Comparison of ENCODE assay signal across 15 mouse cellular contexts in the genomic region with DNA sequence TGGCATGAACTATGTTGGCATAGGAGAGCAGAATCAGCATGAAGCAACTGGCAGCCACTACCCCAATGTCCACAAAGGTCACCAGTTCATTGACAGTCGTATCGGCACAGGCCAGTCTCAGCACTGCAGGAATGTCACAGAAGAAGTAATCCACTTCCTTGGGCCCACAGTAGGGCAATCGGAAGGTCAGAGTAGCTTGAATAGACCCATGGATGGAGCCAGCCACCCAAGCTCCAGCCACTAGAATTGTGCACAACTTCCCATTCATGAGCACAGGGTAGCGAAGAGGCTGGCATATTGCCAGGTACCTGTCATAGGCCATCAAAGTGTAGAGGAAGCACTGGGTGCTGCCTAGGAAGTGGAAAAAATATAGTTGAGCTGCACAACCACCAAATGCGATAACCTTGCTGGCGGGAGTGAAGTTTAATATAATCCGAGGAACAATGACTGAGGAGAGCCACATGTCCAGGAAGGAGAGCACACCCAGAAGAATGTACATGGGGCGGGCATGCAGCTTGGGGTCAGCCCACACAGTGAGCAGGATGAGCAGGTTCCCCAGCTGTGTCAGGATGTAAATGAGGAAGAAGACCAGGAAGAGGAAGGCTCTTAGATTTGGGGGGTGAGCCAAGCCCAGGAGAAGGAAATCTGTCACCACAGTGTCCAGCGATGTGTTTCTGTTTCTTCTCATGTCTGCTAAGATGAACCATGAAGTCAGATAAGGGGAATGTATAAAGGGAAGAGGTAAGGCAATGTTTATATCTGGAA. TPM values are rescaled to one million over a fixed set of nuclear protein-coding genes. Genes with fewer than 3 reads are reported as not detected.
"Had no signal": no experiment of that assay in that cellular context is flagged by ENCODE, and none has a peak within 500 bp of the region (broad histone marks: within the 10 kb centered on the region; RNA-seq: fewer than 3 reads in every experiment).

No protein-coding gene starts in this region.

RNA-seq across cellular contexts. Expression of a gene that starts 6.9 kb away (rescaled TPM):
- total RNA-seq: layer of hippocampus, adult 2 months; layer of hippocampus, postnatal 10 days; left cerebral cortex, postnatal 36 days had no signal
- polyA plus RNA-seq: intestine, embryonic 16.5 days; limb, embryonic 12.5 days; liver, embryonic 13.5 days; liver, postnatal 0 days; lung, embryonic 15.5 days; midbrain, embryonic 11.5 days; spleen, adult 2 months; stomach, embryonic 15.5 days; testis, adult 2 months; thymus, adult 2 months had no signal

RNA-seq across cellular contexts. Expression of a gene that starts 11.3 kb away (rescaled TPM):
- total RNA-seq: layer of hippocampus, adult 2 months; layer of hippocampus, postnatal 10 days; left cerebral cortex, postnatal 36 days had no signal
- polyA plus RNA-seq: intestine, embryonic 16.5 days; limb, embryonic 12.5 days; liver, embryonic 13.5 days; liver, postnatal 0 days; lung, embryonic 15.5 days; midbrain, embryonic 11.5 days; neural tube, embryonic 14.5 days; spleen, adult 2 months; stomach, embryonic 15.5 days; testis, adult 2 months had no signal

RNA-seq across cellular contexts. Expression of a gene that starts 23.9 kb away (rescaled TPM):
- total RNA-seq: layer of hippocampus, adult 2 months; layer of hippocampus, postnatal 10 days; left cerebral cortex, postnatal 36 days had no signal
- polyA plus RNA-seq: intestine, embryonic 16.5 days; limb, embryonic 12.5 days; liver, embryonic 13.5 days; liver, postnatal 0 days; lung, embryonic 15.5 days; midbrain, embryonic 11.5 days; midbrain, embryonic 15.5 days; neural tube, embryonic 14.5 days; spleen, adult 2 months; stomach, embryonic 15.5 days; testis, adult 2 months; thymus, adult 2 months had no signal

RNA-seq across cellular contexts. Expression of a gene that starts 34.1 kb away (rescaled TPM):
- total RNA-seq: layer of hippocampus, adult 2 months; layer of hippocampus, postnatal 10 days; left cerebral cortex, postnatal 36 days had no signal
- polyA plus RNA-seq: intestine, embryonic 16.5 days; limb, embryonic 12.5 days; liver, embryonic 13.5 days; liver, postnatal 0 days; lung, embryonic 15.5 days; midbrain, embryonic 11.5 days; midbrain, embryonic 15.5 days; neural tube, embryonic 14.5 days; spleen, adult 2 months; stomach, embryonic 15.5 days; testis, adult 2 months; thymus, adult 2 months had no signal

RNA-seq across cellular contexts. Expression of a gene that starts 52.5 kb away (rescaled TPM):
- total RNA-seq: layer of hippocampus, adult 2 months; layer of hippocampus, postnatal 10 days; left cerebral cortex, postnatal 36 days had no signal
- polyA plus RNA-seq: intestine, embryonic 16.5 days; limb, embryonic 12.5 days; liver, embryonic 13.5 days; liver, postnatal 0 days; lung, embryonic 15.5 days; midbrain, embryonic 11.5 days; midbrain, embryonic 15.5 days; neural tube, embryonic 14.5 days; spleen, adult 2 months; stomach, embryonic 15.5 days; thymus, adult 2 months had no signal
